19 mouse cellular contexts compared by ENCODE assay signal in genomic region chr14:118868102-118868724, GRCm38 (mm10). TPM values are rescaled to one million over a fixed set of nuclear protein-coding genes. Genes with fewer than 3 reads are reported as not detected.
DNase-seq lines count a peak whose midpoint lies in the region; ATAC-seq and TF ChIP-seq lines count a peak whose summit lies in the region.
"Had no signal": no experiment of that assay in that cellular context is flagged by ENCODE, and none has a peak within 500 bp of the region (broad histone marks: within the 10 kb centered on the region; RNA-seq: fewer than 3 reads in every experiment).

No protein-coding gene starts in this region.

- no peaks in the 10 kb centered on the region for H3K36me3 ChIP-seq in kidney, embryonic 15.5 days
- H3K36me3 ChIP-seq: liver, embryonic 12.5 days had no signal

- peak; percentile 27 to 40 for DNase-seq in frontal cortex, postnatal 36 days (ENCODE audit: low spot score in 2 of 2)
- DNase-seq in frontal cortex, postnatal 25 days (ENCODE audit: low spot score in 2 of 2) = no peak
- peak; percentile 26 to 52 for DNase-seq in left cerebral cortex, postnatal 25 days (ENCODE audit: low spot score in 2 of 2)
- no peak for DNase-seq in left cerebral cortex, adult 11 months (ENCODE audit: low spot score)
- DNase-seq in brain, adult 2 months (ENCODE audit: low read depth, low spot score) = peak; percentile 26
- DNase-seq in brain, embryonic 14.5 days (ENCODE audit: low read depth) = peak; percentile 80
- DNase-seq: adrenal gland, postnatal 25 days; cerebellum, postnatal 25 days; gastrocnemius, postnatal 10 days; kidney, adult 2 months; kidney, postnatal 36 days; layer of hippocampus, postnatal 36 days; lung, embryonic 14.5 days; lung, postnatal 4 days; right cerebral cortex, postnatal 25 days had no signal

- no peak overlapping the region for H3K4me3 ChIP-seq in kidney, embryonic 15.5 days (replicated peaks)
- H3K4me3 ChIP-seq: liver, embryonic 12.5 days had no signal

- H3K9ac ChIP-seq in kidney, embryonic 15.5 days = no peak overlapping the region
- H3K9ac ChIP-seq: liver, embryonic 12.5 days; lung, embryonic 14.5 days had no signal

- intact Hi-C loops in left cerebral cortex, postnatal 25 days (cut with DNase I) = no loop called here

- no peak for TF ChIP-seq POLR2A in brain, embryonic 14.5 days (IDR thresholded peaks at IDR 0.05; ENCODE audit: borderline replicate concordance, extremely low read depth, insufficient read depth, insufficient read length, poor library complexity, severe bottlenecking)

- TF ChIP-seq CTCF in brain, embryonic 14.5 days (IDR thresholded peaks at IDR 0.05; ENCODE audit: borderline replicate concordance, extremely low read depth, insufficient read depth, insufficient read length) = no peak

- H3K27ac ChIP-seq in kidney, embryonic 15.5 days = no peak overlapping the region
- H3K27ac ChIP-seq: liver, embryonic 12.5 days; stomach, postnatal 0 days had no signal

- 0 out of 2 replicates have a peak, but pooled peaks cover 10% of the 10 kb centered on the region for H3K27me3 ChIP-seq in kidney, embryonic 15.5 days
- H3K27me3 ChIP-seq: liver, embryonic 12.5 days had no signal

- H3K9me3 ChIP-seq in kidney, embryonic 15.5 days (replicated peaks) = no peaks in the 10 kb centered on the region
- H3K9me3 ChIP-seq: liver, embryonic 12.5 days had no signal

- 82% methylated on average over 13 of the region's 13 CpGs for WGBS in kidney, embryonic 15.5 days

- H3K4me1 ChIP-seq in kidney, embryonic 15.5 days = no peaks in the 10 kb centered on the region; the same call in 1 of the 2 replicates

- ATAC-seq in kidney, embryonic 15.5 days (replicated peaks; ENCODE audit: low FRiP score) = no peak
- ATAC-seq: liver, embryonic 12.5 days had no signal

- no peak overlapping the region for H3K4me2 ChIP-seq in kidney, embryonic 15.5 days
- H3K4me2 ChIP-seq: liver, embryonic 12.5 days; lung, embryonic 14.5 days; midbrain, embryonic 11.5 days had no signal

RNA-seq across cellular contexts. Expression of gene Dzip1, which starts 57.0 kb away (rescaled TPM):
- 10 to 100 TPM; 85.6 to 99.0 TPM for total RNA-seq in left cerebral cortex, postnatal 25 days (2021)
- 99.2 and 142 TPM in 2 replicates for polyA plus RNA-seq in brain, embryonic 14.5 days (2012; rRNA removed)
- polyA plus RNA-seq in kidney, embryonic 15.5 days (2015; fragmentation: Nextera tagmentation; extraction: Ambion mirVana) = 17.6 and 20.1 TPM in 2 replicates

Comparison
In these comparisons a context has a peak if more than half of its experiments do, and no peak if none do; other contexts are left out.
1. DNase-seq: peak in frontal cortex, postnatal 36 days (2 of 2), left cerebral cortex, postnatal 25 days (2 of 2), brain, adult 2 months (single experiment) and brain, embryonic 14.5 days (single experiment); none in frontal cortex, postnatal 25 days (0 of 2) and left cerebral cortex, adult 11 months (single experiment).